Mouse (Mus musculus): ENCODE measurements at regions not wholly inside any gene's neighbourhood (a gene's known extent, or its start where the extent isn't known, plus 50 kb on each side); places are given as distances from the start of the nearest gene placed in this dataset.

GRCm38 (mm10) chr10:98686370-98686769, 227.8 kb upstream of the Atp2b1 start:
- Histone ChIP-seq H3K4me3 (ENCODE audit: insufficient read depth, low read depth, low read length) (no peak overlapping the region), H3K27ac (replicated peaks; ENCODE audit: low read depth, low read length) (no peak overlapping the region)

GRCm38 (mm10) chr10:98691816-98692215, 222.4 kb upstream of the Atp2b1 start:
- no peak overlapping the region for H3K4me3 ChIP-seq (ENCODE audit: insufficient read depth, low read depth, low read length)
- no peaks in the 10 kb centered on the region for H3K4me1 ChIP-seq (ENCODE audit: control insufficient read depth, insufficient read depth, insufficient read length, low read length)
- H3K27ac ChIP-seq (replicated peaks; ENCODE audit: low read depth, low read length) = no peak overlapping the region

More at GRCm38 (mm10) chr10:98686370-98686769, 227.8 kb upstream of the Atp2b1 start:
- H3K4me1 ChIP-seq (ENCODE audit: control insufficient read depth, insufficient read depth, insufficient read length, low read length) = peaks cover 2% of the 10 kb centered on the region; the same call in 1 of the 2 replicates

- no peak overlapping the region for H3K4me3 ChIP-seq (ENCODE audit: insufficient read depth, low read depth, low read length)
- no peaks in the 10 kb centered on the region for H3K4me1 ChIP-seq (ENCODE audit: control insufficient read depth, insufficient read depth, insufficient read length, low read length)
- no peak overlapping the region for H3K27ac ChIP-seq (replicated peaks; ENCODE audit: low read depth, low read length)
These were observed 219.4 kb upstream of the Atp2b1 start for GRCm38 (mm10) chr10:98694690-98695370.

GRCm38 (mm10) chr10:98695371-98695725, 218.9 kb upstream of the Atp2b1 start:
- H3K4me3 ChIP-seq (ENCODE audit: insufficient read depth, low read depth, low read length) = no peak overlapping the region
- no peaks in the 10 kb centered on the region for H3K4me1 ChIP-seq (ENCODE audit: control insufficient read depth, insufficient read depth, insufficient read length, low read length)
- no peak overlapping the region for H3K27ac ChIP-seq (replicated peaks; ENCODE audit: low read depth, low read length)

GRCm38 (mm10) chr10:98697866-98698265, 216.3 kb upstream of the Atp2b1 start:
- Histone ChIP-seq H3K27ac (replicated peaks; ENCODE audit: low read depth, low read length) (no peak overlapping the region), H3K4me3 (ENCODE audit: insufficient read depth, low read depth, low read length) (no peak overlapping the region), H3K4me1 (ENCODE audit: control insufficient read depth, insufficient read depth, insufficient read length, low read length) (no peaks in the 10 kb centered on the region)

- Histone ChIP-seq H3K4me3 (ENCODE audit: insufficient read depth, low read depth, low read length) (no peak overlapping the region), H3K27ac (replicated peaks; ENCODE audit: low read depth, low read length) (no peak overlapping the region), H3K4me1 (ENCODE audit: control insufficient read depth, insufficient read depth, insufficient read length, low read length) (no peaks in the 10 kb centered on the region)
These were observed 214.6 kb upstream of the Atp2b1 start for GRCm38 (mm10) chr10:98699579-98699978.

- Histone ChIP-seq H3K4me1 (ENCODE audit: control insufficient read depth, insufficient read depth, insufficient read length, low read length) (no peaks in the 10 kb centered on the region), H3K27ac (replicated peaks; ENCODE audit: low read depth, low read length) (no peak overlapping the region), H3K4me3 (ENCODE audit: insufficient read depth, low read depth, low read length) (no peak overlapping the region)
These were observed 213.8 kb upstream of the Atp2b1 start for GRCm38 (mm10) chr10:98700407-98700806.

GRCm38 (mm10) chr10:98701285-98701684, 212.9 kb upstream of the Atp2b1 start:
- Histone ChIP-seq H3K27ac (replicated peaks; ENCODE audit: low read depth, low read length) (no peak overlapping the region), H3K4me1 (ENCODE audit: control insufficient read depth, insufficient read depth, insufficient read length, low read length) (no peaks in the 10 kb centered on the region), H3K4me3 (ENCODE audit: insufficient read depth, low read depth, low read length) (no peak overlapping the region)

GRCm38 (mm10) chr10:98702470-98703215, 211.6 kb upstream of the Atp2b1 start:
- H3K27ac ChIP-seq (replicated peaks; ENCODE audit: low read depth, low read length) = no peak overlapping the region
- no peaks in the 10 kb centered on the region for H3K4me1 ChIP-seq (ENCODE audit: control insufficient read depth, insufficient read depth, insufficient read length, low read length)
- no peak overlapping the region for H3K4me3 ChIP-seq (ENCODE audit: insufficient read depth, low read depth, low read length)

- Histone ChIP-seq H3K4me3 (ENCODE audit: insufficient read depth, low read depth, low read length) (no peak overlapping the region), H3K27ac (replicated peaks; ENCODE audit: low read depth, low read length) (no peak overlapping the region), H3K4me1 (ENCODE audit: control insufficient read depth, insufficient read depth, insufficient read length, low read length) (no peaks in the 10 kb centered on the region)
These were observed 210.4 kb upstream of the Atp2b1 start for GRCm38 (mm10) chr10:98703642-98704293.

- Histone ChIP-seq H3K4me3 (ENCODE audit: insufficient read depth, low read depth, low read length) (no peak overlapping the region), H3K27ac (replicated peaks; ENCODE audit: low read depth, low read length) (no peak overlapping the region), H3K4me1 (ENCODE audit: control insufficient read depth, insufficient read depth, insufficient read length, low read length) (no peaks in the 10 kb centered on the region)
These were observed 209.6 kb upstream of the Atp2b1 start for GRCm38 (mm10) chr10:98704559-98704958.

- Histone ChIP-seq H3K27ac (replicated peaks; ENCODE audit: low read depth, low read length) (no peak overlapping the region), H3K4me1 (ENCODE audit: control insufficient read depth, insufficient read depth, insufficient read length, low read length) (no peaks in the 10 kb centered on the region), H3K4me3 (ENCODE audit: insufficient read depth, low read depth, low read length) (no peak overlapping the region)
These were observed 196.3 kb upstream of the Atp2b1 start for GRCm38 (mm10) chr10:98717856-98718255.

GRCm38 (mm10) chr10:98718706-98719105, 195.5 kb upstream of the Atp2b1 start:
- H3K4me1 ChIP-seq (ENCODE audit: control insufficient read depth, insufficient read depth, insufficient read length, low read length) = no peaks in the 10 kb centered on the region
- H3K27ac ChIP-seq (replicated peaks; ENCODE audit: low read depth, low read length) = no peak overlapping the region
- H3K4me3 ChIP-seq (ENCODE audit: insufficient read depth, low read depth, low read length) = no peak overlapping the region

GRCm38 (mm10) chr10:98720256-98721005, 193.8 kb upstream of the Atp2b1 start:
- no peak overlapping the region for H3K4me3 ChIP-seq (ENCODE audit: insufficient read depth, low read depth, low read length)
- H3K27ac ChIP-seq (replicated peaks; ENCODE audit: low read depth, low read length) = no peak overlapping the region
- H3K4me1 ChIP-seq (ENCODE audit: control insufficient read depth, insufficient read depth, insufficient read length, low read length) = no peaks in the 10 kb centered on the region

- Histone ChIP-seq H3K27ac (replicated peaks; ENCODE audit: low read depth, low read length) (no peak overlapping the region), H3K4me3 (ENCODE audit: insufficient read depth, low read depth, low read length) (no peak overlapping the region), H3K4me1 (ENCODE audit: control insufficient read depth, insufficient read depth, insufficient read length, low read length) (no peaks in the 10 kb centered on the region)
These were observed 189.1 kb upstream of the Atp2b1 start for GRCm38 (mm10) chr10:98725110-98725509.
